Mouse (Mus musculus): ENCODE results near the gene Cmklr1. TPM values are rescaled to one million over a fixed set of nuclear protein-coding genes. Genes with fewer than 3 reads are reported as not detected.

Gene Cmklr1
- total and polyA plus RNA-seq, 3 experiments = 22.0 to 42.0 (median 28.5) TPM

- no peak overlapping the region for H3K4me3 ChIP-seq
- H3K27me3 ChIP-seq (ENCODE audit: control insufficient read depth, insufficient read depth, low read length) = no peaks in the 10 kb centered on the region
- DNase-seq = no peak
- WGBS = 52% methylated on average over 3 of the region's 3 CpGs
- no peak overlapping the region for H3K9ac ChIP-seq (ENCODE audit: low read depth, low read length)
- no peak overlapping the region for H3K27ac ChIP-seq
- H3K4me1 ChIP-seq (ENCODE audit: control insufficient read depth, insufficient read depth, low read length) = peaks cover 12% of the 10 kb centered on the region
- no peaks in the 10 kb centered on the region for H3K36me3 ChIP-seq (ENCODE audit: control insufficient read depth, insufficient read depth, low read length)
- TF ChIP-seq POLR2A (IDR thresholded peaks at IDR 0.05; ENCODE audit: insufficient read depth, low read depth, low read length) (no peak), EP300 (IDR thresholded peaks at IDR 0.05; ENCODE audit: insufficient read depth, low read depth, low read length) (no peak), CTCF (IDR thresholded peaks at IDR 0.05) (no peak)
- intact Hi-C loops (cut with DNase I) = loop anchor here (5.0 kb wide), 2 partner anchors 38 to 52 kb away; partner anchors contain the start of gene 1700069L16Rik
- H3K79me2 ChIP-seq (replicated peaks; ENCODE audit: control insufficient read depth, insufficient read depth, low read length) = no peaks in the 10 kb centered on the region
Measured at GRCm38 (mm10) chr5:113670110-113670509, 19.9 kb upstream of the Cmklr1 start.

DNA sequence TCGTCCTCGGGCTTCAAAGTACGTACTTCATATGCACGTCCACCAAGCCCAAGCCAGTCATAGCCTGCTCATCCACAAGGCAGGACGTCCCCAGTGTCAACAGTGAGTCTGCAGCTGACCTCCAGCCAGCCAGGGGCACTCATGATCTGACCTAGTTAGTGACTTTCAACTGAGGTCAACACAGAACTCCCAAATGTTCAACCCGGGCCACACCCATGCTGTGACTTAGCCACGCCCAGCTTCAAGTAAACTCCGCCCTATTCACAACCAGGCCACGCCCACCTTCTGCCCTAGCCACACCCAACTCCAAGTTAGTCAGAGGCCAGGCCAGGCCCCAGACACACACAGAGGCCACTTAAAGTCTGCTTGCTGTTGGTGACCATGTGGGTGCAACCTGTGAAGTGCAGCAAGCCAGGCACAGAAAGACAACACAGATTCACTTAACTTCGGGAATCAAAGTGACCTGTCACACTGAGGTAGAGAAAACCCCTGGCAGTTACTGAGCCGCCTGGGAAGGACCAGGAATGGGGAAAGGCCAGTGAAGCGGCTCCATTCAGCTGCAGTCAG, 14.5 kb upstream of the Cmklr1 start:
- Histone ChIP-seq H3K27ac (no peak overlapping the region), H3K4me3 (no peak overlapping the region), H3K79me2 (replicated peaks; ENCODE audit: control insufficient read depth, insufficient read depth, low read length) (no peaks in the 10 kb centered on the region), H3K36me3 (ENCODE audit: control insufficient read depth, insufficient read depth, low read length) (no peaks in the 10 kb centered on the region), H3K4me1 (ENCODE audit: control insufficient read depth, insufficient read depth, low read length) (peaks cover 3% of the 10 kb centered on the region; the same call in 1 of the 2 replicates), H3K27me3 (ENCODE audit: control insufficient read depth, insufficient read depth, low read length) (no peaks in the 10 kb centered on the region), H3K9ac (ENCODE audit: low read depth, low read length) (no peak overlapping the region)
- TF ChIP-seq EP300 (IDR thresholded peaks at IDR 0.05; ENCODE audit: insufficient read depth, low read depth, low read length) (no peak), CTCF (IDR thresholded peaks at IDR 0.05) (no peak), POLR2A (IDR thresholded peaks at IDR 0.05; ENCODE audit: insufficient read depth, low read depth, low read length) (no peak)
- intact Hi-C loops (cut with DNase I) = no loop called here
- no peak for DNase-seq
- 70% methylated on average over 12 of the region's 12 CpGs for WGBS

DNA sequence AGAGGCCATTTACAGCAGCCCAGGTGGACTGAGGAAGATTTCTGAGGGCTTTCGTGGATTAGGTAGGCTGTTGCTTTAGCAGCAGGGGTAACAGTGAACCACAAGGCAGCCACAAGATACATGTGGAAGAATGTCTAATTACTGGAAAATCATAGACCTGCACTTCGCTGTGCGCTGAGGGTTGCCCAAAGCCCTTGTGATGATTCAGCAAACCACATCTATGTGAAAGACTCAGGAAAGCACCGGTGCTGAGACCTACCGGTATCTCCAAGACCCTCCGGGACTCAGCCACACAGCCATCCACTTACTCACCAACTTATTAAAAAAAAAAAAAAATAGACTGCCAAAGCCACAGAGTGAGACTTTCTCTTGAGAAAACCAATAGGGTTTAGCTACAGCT, 13.9 kb upstream of the Cmklr1 start:
- 86% methylated on average over 6 of the region's 6 CpGs for WGBS
- DNase-seq = no peak
- H3K27ac ChIP-seq = no peak overlapping the region

GRCm38 (mm10) chr5:113660872-113661271, 10.6 kb upstream of the Cmklr1 start:
- Histone ChIP-seq H3K79me2 (replicated peaks; ENCODE audit: control insufficient read depth, insufficient read depth, low read length) (no peaks in the 10 kb centered on the region), H3K4me3 (no peak overlapping the region), H3K27me3 (ENCODE audit: control insufficient read depth, insufficient read depth, low read length) (no peaks in the 10 kb centered on the region), H3K4me1 (ENCODE audit: control insufficient read depth, insufficient read depth, low read length) (peaks cover 3% of the 10 kb centered on the region; the same call in 1 of the 2 replicates), H3K9ac (ENCODE audit: low read depth, low read length) (no peak overlapping the region), H3K27ac (no peak overlapping the region), H3K36me3 (ENCODE audit: control insufficient read depth, insufficient read depth, low read length) (no peaks in the 10 kb centered on the region)
- 32% methylated on average over 10 of the region's 10 CpGs for WGBS
- peak; percentile 86 for DNase-seq
- TF ChIP-seq EP300 (IDR thresholded peaks at IDR 0.05; ENCODE audit: insufficient read depth, low read depth, low read length) (peak; percentile 58; the same call in 1 of the 2 replicates), POLR2A (IDR thresholded peaks at IDR 0.05; ENCODE audit: insufficient read depth, low read depth, low read length) (no peak), CTCF (IDR thresholded peaks at IDR 0.05) (0 out of 2 replicates have a peak, but pooled peaks have one; percentile 6)
- intact Hi-C loops (cut with DNase I) = no loop called here

More for the DNA sequence above, 13.9 kb upstream of the Cmklr1 start:
- Histone ChIP-seq H3K9ac (ENCODE audit: low read depth, low read length) (no peak overlapping the region), H3K79me2 (replicated peaks; ENCODE audit: control insufficient read depth, insufficient read depth, low read length) (no peaks in the 10 kb centered on the region), H3K36me3 (ENCODE audit: control insufficient read depth, insufficient read depth, low read length) (no peaks in the 10 kb centered on the region), H3K4me1 (ENCODE audit: control insufficient read depth, insufficient read depth, low read length) (peaks cover 3% of the 10 kb centered on the region; the same call in 1 of the 2 replicates), H3K27me3 (ENCODE audit: control insufficient read depth, insufficient read depth, low read length) (no peaks in the 10 kb centered on the region), H3K4me3 (no peak overlapping the region)
- intact Hi-C loops (cut with DNase I) = no loop called here
- TF ChIP-seq EP300 (IDR thresholded peaks at IDR 0.05; ENCODE audit: insufficient read depth, low read depth, low read length) (no peak), CTCF (IDR thresholded peaks at IDR 0.05) (no peak), POLR2A (IDR thresholded peaks at IDR 0.05; ENCODE audit: insufficient read depth, low read depth, low read length) (no peak)

DNA sequence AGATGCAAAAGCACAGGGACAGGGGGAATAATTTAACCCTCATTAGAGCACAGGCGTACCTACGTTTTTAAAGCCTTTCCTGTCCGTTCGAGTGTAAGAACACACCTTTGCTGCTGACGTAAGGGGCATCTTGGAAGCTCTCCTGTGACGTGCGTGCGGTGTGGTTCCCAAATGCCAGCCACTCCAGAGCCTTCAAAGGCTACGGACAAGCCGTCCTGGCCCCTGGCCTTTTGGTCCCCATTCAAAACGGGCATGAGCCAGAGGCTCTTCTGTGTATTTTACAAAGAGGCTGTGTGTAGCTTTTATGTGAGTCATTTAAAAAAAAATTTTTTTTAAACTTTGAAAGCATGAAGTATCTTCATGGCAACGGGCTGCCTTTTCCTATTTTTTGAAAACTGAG, 4.6 kb upstream of the Cmklr1 start:
- TF ChIP-seq CTCF (IDR thresholded peaks at IDR 0.05) (no peak), POLR2A (IDR thresholded peaks at IDR 0.05; ENCODE audit: insufficient read depth, low read depth, low read length) (no peak), EP300 (IDR thresholded peaks at IDR 0.05; ENCODE audit: insufficient read depth, low read depth, low read length) (no peak)
- DNase-seq = peak in 1 of 2 experiments; percentile 20
- H3K36me3 ChIP-seq (ENCODE audit: control insufficient read depth, insufficient read depth, low read length) = no peaks in the 10 kb centered on the region
- intact Hi-C loops (cut with DNase I) = loop anchor here (5.0 kb wide), 1 partner anchor 48 kb away; no protein-coding TSS in a partner anchor
- no peak overlapping the region for H3K9ac ChIP-seq (ENCODE audit: low read depth, low read length)
- peaks cover 8% of the 10 kb centered on the region for H3K4me1 ChIP-seq (ENCODE audit: control insufficient read depth, insufficient read depth, low read length)
- 88% methylated on average over 12 of the region's 12 CpGs for WGBS
- H3K27me3 ChIP-seq (ENCODE audit: control insufficient read depth, insufficient read depth, low read length) = no peaks in the 10 kb centered on the region
- no peaks in the 10 kb centered on the region for H3K79me2 ChIP-seq (replicated peaks; ENCODE audit: control insufficient read depth, insufficient read depth, low read length)
- no peak overlapping the region for H3K27ac ChIP-seq
- H3K4me3 ChIP-seq = no peak overlapping the region

DNA sequence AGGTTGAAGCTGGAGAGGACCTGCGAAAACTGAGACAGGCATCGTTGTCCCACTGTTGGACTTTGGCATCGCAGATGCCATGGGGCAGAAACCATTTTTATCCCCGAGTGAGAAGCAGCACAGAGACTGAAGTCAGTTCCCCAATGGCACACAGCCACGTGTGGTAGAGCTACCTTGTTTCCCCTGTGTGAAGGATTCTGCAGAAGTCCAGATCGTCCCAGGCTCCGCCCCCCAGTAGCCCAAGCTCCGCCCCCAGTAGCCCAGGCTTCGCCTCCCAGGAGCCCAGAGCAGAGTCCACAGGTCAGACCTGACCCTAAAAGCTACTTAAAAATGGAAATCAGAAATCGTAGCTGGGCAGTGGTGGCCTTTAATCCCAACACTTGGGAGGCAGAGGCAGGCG, 4.0 kb upstream of the Cmklr1 start:
- intact Hi-C loops (cut with DNase I) = loop anchor here (5.0 kb wide), 1 partner anchor 47 kb away; no protein-coding TSS in a partner anchor
- peak in 1 of 2 experiments; percentile 13 for DNase-seq
- 78% methylated on average over 11 of the region's 11 CpGs for WGBS

More for the DNA sequence above, 4.0 kb upstream of the Cmklr1 start:
- peaks cover 8% of the 10 kb centered on the region for H3K4me1 ChIP-seq (ENCODE audit: control insufficient read depth, insufficient read depth, low read length)
- no peaks in the 10 kb centered on the region for H3K36me3 ChIP-seq (ENCODE audit: control insufficient read depth, insufficient read depth, low read length)
- no peaks in the 10 kb centered on the region for H3K27me3 ChIP-seq (ENCODE audit: control insufficient read depth, insufficient read depth, low read length)
- H3K9ac ChIP-seq (ENCODE audit: low read depth, low read length) = no peak overlapping the region
- no peak overlapping the region for H3K4me3 ChIP-seq
- no peak overlapping the region for H3K27ac ChIP-seq
- no peaks in the 10 kb centered on the region for H3K79me2 ChIP-seq (replicated peaks; ENCODE audit: control insufficient read depth, insufficient read depth, low read length)
- TF ChIP-seq CTCF (IDR thresholded peaks at IDR 0.05) (no peak), POLR2A (IDR thresholded peaks at IDR 0.05; ENCODE audit: insufficient read depth, low read depth, low read length) (no peak), EP300 (IDR thresholded peaks at IDR 0.05; ENCODE audit: insufficient read depth, low read depth, low read length) (no peak)
